Mouse (Mus musculus) stomach, postnatal 0 days (tissue): ENCODE data around the gene Smad1.

Experiments used
- CTCF ChIP-seq: IDR thresholded peaks from 2 replicates; pipeline ENCODE4 v1.5.1; 2016; ENCODE audit warnings: antibody characterized with exemption, low read depth, mild to moderate bottlenecking, moderate library complexity
- EP300 ChIP-seq: optimal IDR thresholded peaks from 2 replicates; pipeline ENCODE3; 2016; ENCODE audit warnings: antibody characterized with exemption

GRCm38 (mm10) chr8:79381771-79382170, 17.5 kb downstream of the Smad1 start:
- TF ChIP-seq CTCF (no peak), EP300 (no peak)
